ENCODE assay signal across 37 mouse cellular contexts in the genomic region with DNA sequence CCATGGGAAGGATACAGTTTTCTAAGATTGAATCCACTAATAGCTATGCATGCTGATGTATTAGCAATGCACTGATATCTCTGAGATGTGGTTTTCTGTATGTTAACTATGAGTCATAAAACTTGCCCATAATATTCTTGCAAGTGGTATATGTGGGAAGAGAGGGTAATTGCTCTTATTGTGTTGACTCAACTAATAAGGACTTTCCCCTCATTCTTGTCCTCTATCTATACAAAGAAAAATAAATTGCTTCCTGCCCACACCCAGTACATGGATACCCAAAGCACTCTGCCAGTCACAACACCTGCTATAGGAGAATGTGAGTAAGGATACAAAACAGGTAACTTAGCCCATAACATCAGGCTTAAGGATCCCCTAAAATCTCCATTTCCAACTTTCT. TPM values are rescaled to one million over a fixed set of nuclear protein-coding genes. Genes with fewer than 3 reads are reported as not detected.
"Had no signal": no experiment of that assay in that cellular context is flagged by ENCODE, and none has a peak within 500 bp of the region (broad histone marks: within the 10 kb centered on the region; RNA-seq: fewer than 3 reads in every experiment).

No protein-coding gene starts in this region.

- H3K36me3 ChIP-seq: heart, embryonic 10.5 days; heart, embryonic 12.5 days; heart, embryonic 13.5 days; heart, embryonic 15.5 days; hindbrain, embryonic 10.5 days; hindbrain, embryonic 12.5 days; hindbrain, embryonic 13.5 days; hindbrain, embryonic 15.5 days; kidney, embryonic 15.5 days had no signal

- H3K4me2 ChIP-seq: heart, embryonic 11.5 days; heart, embryonic 12.5 days; heart, embryonic 13.5 days; heart, embryonic 15.5 days; hindbrain, embryonic 12.5 days; hindbrain, embryonic 13.5 days; hindbrain, embryonic 14.5 days; hindbrain, embryonic 15.5 days; kidney, embryonic 15.5 days had no signal

- ATAC-seq: hindbrain, embryonic 16.5 days; hindbrain, postnatal 0 days; inflammation-experienced regulatory T-cells, adult 6 months had no signal

- H3K9me3 ChIP-seq: heart, embryonic 10.5 days; heart, embryonic 13.5 days; heart, embryonic 15.5 days; hindbrain, embryonic 13.5 days; hindbrain, embryonic 15.5 days; kidney, embryonic 15.5 days had no signal

- H3K27me3 ChIP-seq: heart, embryonic 12.5 days; heart, embryonic 13.5 days; heart, embryonic 15.5 days; hindbrain, embryonic 12.5 days; hindbrain, embryonic 13.5 days; hindbrain, embryonic 15.5 days; kidney, embryonic 15.5 days had no signal

- H3K4me1 ChIP-seq: heart, embryonic 10.5 days; heart, embryonic 12.5 days; heart, embryonic 13.5 days; heart, embryonic 15.5 days; hindbrain, embryonic 10.5 days; hindbrain, embryonic 12.5 days; hindbrain, embryonic 13.5 days; hindbrain, embryonic 15.5 days; kidney, embryonic 15.5 days had no signal

- H3K4me3 ChIP-seq: heart, embryonic 10.5 days; heart, embryonic 12.5 days; heart, embryonic 13.5 days; heart, embryonic 15.5 days; hindbrain, embryonic 10.5 days; hindbrain, embryonic 12.5 days; hindbrain, embryonic 13.5 days; hindbrain, embryonic 15.5 days; kidney, embryonic 15.5 days; layer of hippocampus, adult 2 months; left cerebral cortex, adult 2 months had no signal

- H3K27ac ChIP-seq: heart, embryonic 10.5 days; heart, embryonic 13.5 days; heart, embryonic 15.5 days; hindbrain, embryonic 10.5 days; hindbrain, embryonic 12.5 days; hindbrain, embryonic 13.5 days; hindbrain, embryonic 14.5 days; hindbrain, embryonic 15.5 days; hindbrain, postnatal 0 days; kidney, embryonic 15.5 days; kidney, postnatal 0 days; layer of hippocampus, adult 2 months; left cerebral cortex, adult 2 months had no signal

- DNase-seq: heart, postnatal 10 days; heart, postnatal 14 days; heart, postnatal 36 days; heart, postnatal 4 days; kidney, adult 11 months; kidney, adult 18-20 months; kidney, adult 2 months; kidney, adult 8-10 months; kidney, adult 9 months; kidney, postnatal 10 days; kidney, postnatal 14 days; kidney, postnatal 25 days; kidney, postnatal 36 days; kidney, postnatal 4 days; layer of hippocampus, adult 9-11 months; layer of hippocampus, postnatal 36 days had no signal

- H3K9ac ChIP-seq: heart, embryonic 12.5 days; heart, embryonic 13.5 days; heart, embryonic 15.5 days; hindbrain, embryonic 12.5 days; hindbrain, embryonic 13.5 days; hindbrain, embryonic 14.5 days; hindbrain, embryonic 15.5 days; kidney, embryonic 15.5 days had no signal

RNA-seq across cellular contexts. Expression of gene Gm11232, which starts 21.2 kb away (rescaled TPM):
- polyA plus RNA-seq: heart, embryonic 14.5 days; heart, embryonic 15.5 days; heart, embryonic 16.5 days; heart, postnatal 0 days; hindbrain, embryonic 10.5 days; hindbrain, embryonic 11.5 days; hindbrain, embryonic 12.5 days; hindbrain, embryonic 13.5 days; hindbrain, embryonic 14.5 days; hindbrain, embryonic 15.5 days; hindbrain, postnatal 0 days; inflammation-experienced regulatory T-cells, adult 6 months; kidney, adult 2 months had no signal
